Mouse (Mus musculus) fibroblast of lung, adult 2 months (primary cell): Measurements from ENCODE around the gene Lpar5.

Experiments
- DNase-seq: peaks from one replicate; pipeline ENCODE4 v3.0.0-alpha.2; 2011; ENCODE audit warnings: low read depth

Gene Lpar5

DNA sequence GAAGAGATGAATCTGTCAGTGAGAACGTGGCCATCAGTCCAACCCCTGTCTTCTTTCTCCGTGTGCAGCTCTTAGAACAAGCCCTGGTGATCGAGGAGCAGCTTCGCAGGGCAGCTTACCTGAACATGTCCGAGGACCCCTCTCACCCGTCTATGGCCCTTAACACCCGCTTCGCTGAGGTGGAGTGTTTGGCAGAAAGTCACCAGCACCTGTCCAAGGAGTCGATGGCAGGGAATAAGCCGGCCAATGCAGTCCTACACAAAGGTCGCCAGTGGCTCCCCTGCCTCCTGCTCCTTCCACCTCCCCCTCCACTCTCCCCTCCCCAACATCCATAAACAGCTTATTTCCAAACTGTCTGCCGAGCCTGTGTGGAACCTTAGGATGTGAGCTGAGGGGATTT lies 61.0 kb downstream of the Lpar5 start:
- DNase-seq, result no peak

DNA sequence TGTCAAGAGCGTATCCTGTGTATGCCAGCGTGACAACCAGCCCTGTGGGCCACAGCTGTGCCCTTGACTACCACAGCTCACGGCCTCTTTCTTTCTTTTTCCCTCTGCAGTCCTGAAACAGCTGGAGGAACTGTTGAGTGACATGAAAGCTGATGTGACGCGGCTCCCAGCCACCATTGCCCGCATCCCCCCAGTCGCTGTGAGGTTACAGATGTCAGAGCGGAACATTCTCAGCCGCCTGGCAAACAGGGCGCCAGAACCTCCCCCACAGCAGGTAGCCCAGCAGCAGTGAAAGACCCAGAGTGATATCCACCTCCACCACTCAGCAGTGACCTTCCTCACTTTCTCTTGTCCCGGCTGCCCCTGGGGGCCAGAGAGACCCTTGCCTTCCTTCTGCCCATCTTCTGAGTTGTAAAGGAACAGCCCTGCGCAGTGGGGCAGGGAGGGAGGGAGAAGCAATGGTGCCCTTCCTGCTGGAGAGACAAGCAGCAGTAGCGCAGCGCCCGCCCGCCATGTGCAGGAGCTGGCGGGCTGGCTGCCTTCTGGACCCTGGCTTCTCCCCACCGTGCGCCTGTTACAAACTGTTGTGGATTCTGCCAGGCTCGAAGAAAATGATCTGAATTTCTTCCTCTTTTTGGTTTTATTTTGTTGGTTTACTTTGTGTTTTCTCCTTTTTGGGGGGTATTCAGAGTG lies 62.1 kb downstream of the Lpar5 start:
- no peak for DNase-seq

DNA sequence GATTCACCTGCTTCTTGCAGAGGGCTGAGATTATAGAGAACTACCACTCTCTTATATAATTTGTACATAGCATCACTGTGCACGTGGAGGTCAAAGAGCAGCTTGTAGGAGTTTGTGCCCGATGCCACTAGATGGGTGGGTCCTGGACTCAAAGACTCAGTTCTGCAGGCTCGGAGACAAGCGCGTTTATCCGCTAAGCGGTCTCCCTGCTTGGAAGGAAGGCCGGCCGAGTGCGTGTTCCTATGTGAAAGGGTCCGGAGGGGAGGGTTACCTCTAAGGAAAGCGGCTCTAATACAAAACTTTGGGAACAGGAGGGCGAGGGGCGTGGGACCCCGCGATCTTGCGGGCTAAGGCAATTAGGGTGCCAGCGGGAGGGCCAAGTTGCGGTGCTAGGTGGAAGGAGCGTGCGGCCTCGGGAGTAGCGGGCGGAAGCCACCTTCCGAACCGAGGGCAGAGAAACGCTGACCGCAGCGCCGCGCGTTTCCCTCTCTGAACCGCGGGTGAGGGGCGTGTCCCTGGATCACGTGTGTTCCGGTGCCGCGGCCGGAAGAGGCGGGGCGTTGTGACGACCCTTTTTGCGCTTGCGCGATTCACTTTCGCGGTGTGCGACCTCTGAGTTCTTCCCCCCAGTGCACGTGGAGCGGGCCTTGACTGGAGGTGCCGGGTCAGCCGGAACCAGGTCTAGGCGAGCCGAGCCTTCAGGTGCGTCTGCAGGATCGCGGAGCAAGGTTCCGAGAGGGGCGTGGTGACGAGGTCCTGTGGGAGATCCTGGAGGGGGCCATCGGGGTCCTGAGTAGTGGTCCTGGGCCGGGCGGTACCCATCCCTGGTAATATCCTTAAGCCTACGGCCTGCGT lies 63.8 kb downstream of the Lpar5 start, which contains the start of gene Nop2:
Nop2 (plus strand) TSS at position 608 of the 855 bp plus-strand sequence.
- DNase-seq, result peak; percentile 69
